Mouse (Mus musculus): ENCODE data around the gene Abhd16a.

- TF ChIP-seq EP300 (IDR thresholded peaks at IDR 0.05) = no peak
- no peak for TF ChIP-seq CTCF (IDR thresholded peaks at IDR 0.05)
These were observed 8.8 kb upstream of the Abhd16a start for GRCm38 (mm10) chr17:35080248-35080647.

Data from lung, postnatal 0 days (tissue).